Mouse (Mus musculus): ENCODE measurements around the gene Fam98b.

GRCm38 (mm10) chr2:117219536-117219935, 30.0 kb upstream of the Fam98b start:
- TF ChIP-seq POLR2A (IDR thresholded peaks at IDR 0.05; ENCODE audit: low read depth, low read length) (no peak), CTCF (conservative IDR thresholded peaks at IDR 0.05; ENCODE audit: insufficient read depth, insufficient read length, low read depth, low read length) (no peak)

Data from kidney, adult 2 months (tissue).